Mouse (Mus musculus): ENCODE data around the gene Ccdc106. TPM values are rescaled to one million over a fixed set of nuclear protein-coding genes. Genes with fewer than 3 reads are reported as not detected.
"Not testable (repeated sequence)": the region's sequence is repeated elsewhere in the genome, so short reads cannot be mapped to it uniquely, and the experiment has no call there.

Ccdc106 gene
- polyA plus RNA-seq, 1 experiment from 2014 or later = not detected

- Histone ChIP-seq H3K9ac (replicated peaks) (peak within 1 kb of the TSS; percentile 85), H3K4me1 (ENCODE audit: insufficient read depth) (peaks cover 14% of the 10 kb centered on the region), H3K36me3 (replicated peaks; ENCODE audit: insufficient read depth, low read length) (peaks cover 28% of the 10 kb centered on the region), H3K27me3 (ENCODE audit: insufficient read depth, low read length) (no peaks in the 10 kb centered on the region), H3K4me3 (ENCODE audit: low read depth, low read length) (peak within 1 kb of the TSS; percentile 76), H3K27ac (ENCODE audit: low read depth) (peak within 1 kb of the TSS; percentile 98), H3K4me2 (ENCODE audit: low read depth, low read length) (peak within 1 kb of the TSS; percentile 94), H3K9me3 (ENCODE audit: low read length) (no peaks in the 10 kb centered on the region)
- ATAC-seq (peak; percentile 80), DNase-seq (peak; percentile 93)
- WGBS (ENCODE audit: insufficient replicate concordance) = 3% methylated on average over 62 of the region's 76 CpGs
- no peak; the same call in 1 of the 2 replicates for TF ChIP-seq EP300 (IDR thresholded peaks at IDR 0.05; ENCODE audit: low read depth)
- no peak for TF ChIP-seq CTCF (IDR thresholded peaks at IDR 0.05; ENCODE audit: low read depth)
These were observed 5.0 kb upstream of the Ccdc106 start, which contains the start of gene Gm44973 for GRCm38 (mm10) chr7:5015118-5016001. Gene Gm44973, plus strand, starts transcription at chr7:5015496.

GRCm38 (mm10) chr7:5016057-5016456 is 4.3 kb upstream of the Ccdc106 start:
- DNase-seq = no peak
- no peak for ATAC-seq
- 37% methylated on average over 3 of the region's 3 CpGs for WGBS (ENCODE audit: insufficient replicate concordance)

GRCm38 (mm10) chr7:5016920-5017319 is 3.4 kb upstream of the Ccdc106 start:
- Histone ChIP-seq H3K27me3 (ENCODE audit: insufficient read depth, low read length) (no peaks in the 10 kb centered on the region), H3K9me3 (ENCODE audit: low read length) (no peaks in the 10 kb centered on the region), H3K4me1 (ENCODE audit: insufficient read depth) (peaks cover 19% of the 10 kb centered on the region), H3K4me2 (ENCODE audit: low read depth, low read length) (no peak overlapping the region), H3K4me3 (ENCODE audit: low read depth, low read length) (no peak overlapping the region), H3K36me3 (replicated peaks; ENCODE audit: insufficient read depth, low read length) (peaks cover 12% of the 10 kb centered on the region), H3K27ac (ENCODE audit: low read depth) (no peak overlapping the region), H3K9ac (replicated peaks) (no peak overlapping the region)
- TF ChIP-seq CTCF (IDR thresholded peaks at IDR 0.05; ENCODE audit: low read depth) (no peak), EP300 (IDR thresholded peaks at IDR 0.05; ENCODE audit: low read depth) (no peak)
- no peak for DNase-seq
- no peak for ATAC-seq
- WGBS (ENCODE audit: insufficient replicate concordance) = 90% methylated on average over 2 of the region's 2 CpGs

More at GRCm38 (mm10) chr7:5016057-5016456, 4.3 kb upstream of the Ccdc106 start:
- Histone ChIP-seq H3K9me3 (ENCODE audit: low read length) (no peaks in the 10 kb centered on the region), H3K4me2 (ENCODE audit: low read depth, low read length) (peak overlapping the region; percentile 94), H3K9ac (replicated peaks) (peak overlapping the region; percentile 85), H3K4me1 (ENCODE audit: insufficient read depth) (peaks cover 18% of the 10 kb centered on the region), H3K27ac (ENCODE audit: low read depth) (peak overlapping the region; percentile 98), H3K4me3 (ENCODE audit: low read depth, low read length) (peak overlapping the region; percentile 76), H3K36me3 (replicated peaks; ENCODE audit: insufficient read depth, low read length) (peaks cover 21% of the 10 kb centered on the region), H3K27me3 (ENCODE audit: insufficient read depth, low read length) (no peaks in the 10 kb centered on the region)
- TF ChIP-seq EP300 (IDR thresholded peaks at IDR 0.05; ENCODE audit: low read depth) = no peak
- TF ChIP-seq CTCF (IDR thresholded peaks at IDR 0.05; ENCODE audit: low read depth) = no peak

GRCm38 (mm10) chr7:5017352-5017751 is 3.0 kb upstream of the Ccdc106 start:
- WGBS (ENCODE audit: insufficient replicate concordance) = 89% methylated on average over 16 of the region's 16 CpGs
- TF ChIP-seq EP300 (IDR thresholded peaks at IDR 0.05; ENCODE audit: low read depth) = no peak
- peak; percentile 17; the same call in 1 of the 2 replicates for TF ChIP-seq CTCF (IDR thresholded peaks at IDR 0.05; ENCODE audit: low read depth)
- H3K36me3 ChIP-seq (replicated peaks; ENCODE audit: insufficient read depth, low read length) = peaks cover 13% of the 10 kb centered on the region
- H3K9ac ChIP-seq (replicated peaks) = no peak overlapping the region
- no peaks in the 10 kb centered on the region for H3K9me3 ChIP-seq (ENCODE audit: low read length)
- no peaks in the 10 kb centered on the region for H3K27me3 ChIP-seq (ENCODE audit: insufficient read depth, low read length)
- no peak overlapping the region for H3K4me2 ChIP-seq (ENCODE audit: low read depth, low read length)
- peaks cover 19% of the 10 kb centered on the region for H3K4me1 ChIP-seq (ENCODE audit: insufficient read depth)
- no peak for ATAC-seq
- DNase-seq = no peak
- H3K27ac ChIP-seq (ENCODE audit: low read depth) = no peak overlapping the region
- no peak overlapping the region for H3K4me3 ChIP-seq (ENCODE audit: low read depth, low read length)

GRCm38 (mm10) chr7:5017931-5018330 is 2.4 kb upstream of the Ccdc106 start:
- Histone ChIP-seq H3K4me2 (ENCODE audit: low read depth, low read length) (no peak overlapping the region), H3K9me3 (ENCODE audit: low read length) (no peaks in the 10 kb centered on the region), H3K4me1 (ENCODE audit: insufficient read depth) (peaks cover 17% of the 10 kb centered on the region), H3K36me3 (replicated peaks; ENCODE audit: insufficient read depth, low read length) (peaks cover 11% of the 10 kb centered on the region), H3K27me3 (ENCODE audit: insufficient read depth, low read length) (no peaks in the 10 kb centered on the region), H3K27ac (ENCODE audit: low read depth) (no peak overlapping the region), H3K4me3 (ENCODE audit: low read depth, low read length) (no peak overlapping the region), H3K9ac (replicated peaks) (no peak overlapping the region)
- DNase-seq (no peak), ATAC-seq (no peak)
- TF ChIP-seq EP300 (IDR thresholded peaks at IDR 0.05; ENCODE audit: low read depth) (no peak), CTCF (IDR thresholded peaks at IDR 0.05; ENCODE audit: low read depth) (no peak)
- 96% methylated on average over 21 of the region's 21 CpGs for WGBS (ENCODE audit: insufficient replicate concordance)

GRCm38 (mm10) chr7:5019576-5019975 is 777 bp upstream of the Ccdc106 start:
- 24% methylated on average over 8 of the region's 8 CpGs for WGBS (ENCODE audit: insufficient replicate concordance)
- DNase-seq; H3K27me3 ChIP-seq (ENCODE audit: insufficient read depth, low read length); ATAC-seq; H3K9me3 ChIP-seq (ENCODE audit: low read length): not testable (repeated sequence)
- Histone ChIP-seq H3K36me3 (replicated peaks; ENCODE audit: insufficient read depth, low read length) (peaks cover 21% of the 10 kb centered on the region), H3K27ac (ENCODE audit: low read depth) (peak overlapping the region; percentile 99), H3K9ac (replicated peaks) (peak overlapping the region; percentile 99), H3K4me2 (ENCODE audit: low read depth, low read length) (peak overlapping the region; percentile 90), H3K4me3 (ENCODE audit: low read depth, low read length) (peak overlapping the region; percentile 99), H3K4me1 (ENCODE audit: insufficient read depth) (peaks cover 13% of the 10 kb centered on the region)

All from liver, postnatal 0 days (tissue).